Mouse (Mus musculus) liver, postnatal 0 days (tissue): ENCODE data around the gene Klf3.

Source experiments
- CTCF ChIP-seq: sonication (generic); IDR thresholded peaks from 2 replicates; pipeline ENCODE4 v1.5.1; 2016; ENCODE audit warnings: antibody characterized with exemption, low read depth
- EP300 ChIP-seq: IDR thresholded peaks from 2 replicates; pipeline ENCODE4 v1.6.1; 2016; ENCODE audit warnings: antibody characterized with exemption, low read depth, mild to moderate bottlenecking

DNA sequence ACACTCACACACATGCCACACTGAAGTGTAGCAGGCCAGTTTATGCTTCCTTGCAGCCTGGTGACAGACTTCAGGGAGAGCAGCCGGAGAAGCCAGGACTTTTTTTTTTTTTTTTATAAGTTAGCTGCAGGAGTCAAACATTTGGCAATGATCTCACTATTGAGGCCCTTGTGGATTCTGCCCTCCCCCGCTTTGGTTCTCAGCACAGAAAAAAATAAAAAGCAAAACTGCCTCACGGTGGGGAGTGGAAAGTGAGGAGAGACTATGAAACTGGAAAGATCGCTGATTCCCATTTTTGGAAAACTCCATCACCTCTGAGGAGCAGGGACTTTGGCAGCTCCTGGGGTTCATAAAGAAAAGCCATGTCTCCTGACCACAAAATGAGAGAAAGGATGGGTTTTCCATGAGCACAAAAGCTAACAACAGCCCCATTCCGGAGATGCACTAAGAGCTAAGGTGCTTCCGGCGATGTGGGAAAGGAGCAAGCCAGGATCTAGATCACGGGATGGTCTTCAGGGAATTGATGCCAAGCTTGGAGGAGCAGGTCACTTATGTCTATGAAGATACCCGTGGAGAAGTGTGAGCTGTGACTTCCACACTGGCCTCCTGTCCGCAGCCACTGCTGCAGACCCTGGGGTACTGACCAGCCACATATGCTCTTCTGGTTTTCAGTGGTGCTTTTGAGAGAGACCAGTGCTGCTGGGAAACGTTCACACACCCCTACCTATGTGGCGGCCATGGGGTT, 73.1 kb downstream of the Klf3 start:
- no peak for TF ChIP-seq EP300
- TF ChIP-seq CTCF, result no peak
